Mouse (Mus musculus) CH12.LX (cell line): ENCODE results near the gene Itpk1.

Experiments used
- BHLHE40 ChIP-seq: IDR thresholded peaks from 2 replicates; pipeline ENCODE4 v1.6.1; 2011; ENCODE audit warnings: mild to moderate bottlenecking, low read depth, low read length, improper control_type of control experiment
- CTCF ChIP-seq, 2 experiments: IDR thresholded peaks in 1 of 2; conservative IDR thresholded peaks in 1 of 2; 2 replicates each; pipeline ENCODE4 v1.5.1; 2011 to 2012; ENCODE audit warnings: low read depth in 2 of 2, low read length in 2 of 2, improper control_type of control experiment in 1 of 2, inconsistent platforms in 1 of 2, mild to moderate bottlenecking in 1 of 2, moderate library complexity in 1 of 2
- GABPA ChIP-seq: IDR thresholded peaks from 2 replicates; pipeline ENCODE4 v1.6.1; 2012; ENCODE audit warnings: low read depth, low read length, improper control_type of control experiment, inconsistent platforms; ENCODE audit not compliant: insufficient replicate concordance
- JUND ChIP-seq: conservative IDR thresholded peaks from 2 replicates; pipeline ENCODE4 v1.6.1; 2011; ENCODE audit warnings: low read depth, low read length, improper control_type of control experiment
- MAFK ChIP-seq: IDR thresholded peaks from 2 replicates; pipeline ENCODE4 v1.6.1; 2011; ENCODE audit warnings: low read length, improper control_type of control experiment; ENCODE audit not compliant: insufficient replicate concordance
- MAX ChIP-seq: IDR thresholded peaks from 2 replicates; pipeline ENCODE4 v1.6.1; 2011; ENCODE audit warnings: low read length, improper control_type of control experiment
- POLR2A ChIP-seq: IDR thresholded peaks from 2 replicates; pipeline ENCODE4 v1.6.1; 2011; ENCODE audit warnings: low read depth, mild to moderate bottlenecking, improper control_type of control experiment, low read length
- USF1 ChIP-seq: IDR thresholded peaks from 2 replicates; pipeline ENCODE4 v1.6.1; 2014; ENCODE audit warnings: low read depth, mild to moderate bottlenecking, inconsistent platforms, low read length, improper control_type of control experiment

- TF ChIP-seq MAFK (no peak), BHLHE40 (no peak), GABPA (no peak), USF1 (no peak), MAX (no peak), CTCF (conservative IDR thresholded peaks at IDR 0.05 in 1 of 2, IDR thresholded peaks at IDR 0.05 in 1 of 2; ENCODE audit: low read depth in 2 of 2, low read length in 2 of 2) (no peak), JUND (no peak), POLR2A (no peak)
These were observed 88.5 kb downstream of the Itpk1 start for GRCm38 (mm10) chr12:102616201-102616600.
